Comparison of ENCODE assay signal across 8 mouse cellular contexts in the genomic region with DNA sequence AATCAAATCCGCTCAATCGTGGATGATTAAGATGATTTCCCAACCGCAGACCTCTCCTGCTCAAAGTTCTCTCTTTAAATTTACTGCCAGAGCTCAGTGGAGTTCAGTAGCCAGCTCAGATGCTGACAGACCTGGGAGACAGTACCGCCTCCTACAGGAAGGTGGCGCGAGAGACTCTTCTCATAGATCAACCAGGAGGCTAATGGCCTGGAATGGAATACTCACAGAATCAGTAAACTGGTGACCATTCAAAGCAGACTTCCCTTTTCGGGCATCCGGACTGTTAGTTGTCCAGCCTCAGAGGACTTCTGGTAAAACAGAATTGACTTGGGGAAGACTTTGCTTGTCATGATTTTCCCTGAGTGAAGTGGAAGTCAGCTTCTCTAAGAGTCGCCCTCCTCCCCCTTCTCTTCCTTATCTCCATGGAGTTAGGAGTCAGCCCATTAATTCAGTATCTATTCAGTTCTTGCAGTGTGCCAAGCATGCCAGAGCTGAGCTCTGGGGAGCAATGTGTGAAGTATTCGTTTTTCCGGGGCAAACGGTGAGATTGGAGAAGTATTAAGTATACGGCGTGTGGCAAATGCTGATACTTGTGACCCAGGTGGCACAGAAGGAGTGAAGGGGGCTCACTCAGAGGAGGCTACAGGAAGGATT.
A peak's percentile ranks its signal among the peaks of the same experiment; 100 is the strongest.
DNase-seq lines count a peak whose midpoint lies in the region; ATAC-seq and TF ChIP-seq lines count a peak whose summit lies in the region.

No protein-coding gene starts in this region.

- no peaks in the 10 kb centered on the region for H3K9me3 ChIP-seq in heart, embryonic 11.5 days (replicated peaks; ENCODE audit: control insufficient read depth, low read length)
- H3K9me3 ChIP-seq in kidney, embryonic 15.5 days (replicated peaks): no peaks in the 10 kb centered on the region
- no peaks in the 10 kb centered on the region for H3K9me3 ChIP-seq in neural tube, embryonic 13.5 days

- TF ChIP-seq POLR2A in liver, adult 2 months (IDR thresholded peaks at IDR 0.05; ENCODE audit: extremely low read depth, insufficient read depth, low read length): no peak
- no peak for TF ChIP-seq POLR2A in testis, adult 2 months (IDR thresholded peaks at IDR 0.05; ENCODE audit: control insufficient read depth, low read depth, low read length)

- H3K27ac ChIP-seq in heart, embryonic 11.5 days (ENCODE audit: low read depth, low read length): no peak overlapping the region
- H3K27ac ChIP-seq in kidney, embryonic 15.5 days: no peak overlapping the region
- no peak overlapping the region for H3K27ac ChIP-seq in liver, adult 2 months (replicated peaks; ENCODE audit: insufficient read depth, low read depth, low read length)
- H3K27ac ChIP-seq in neural tube, embryonic 13.5 days (replicated peaks): no peak overlapping the region
- no peak overlapping the region for H3K27ac ChIP-seq in testis, adult 2 months (ENCODE audit: control insufficient read depth, insufficient read depth, low read depth, low read length)

- H3K4me1 ChIP-seq in heart, embryonic 11.5 days (ENCODE audit: control insufficient read depth, insufficient read depth, low read length): no peaks in the 10 kb centered on the region
- H3K4me1 ChIP-seq in kidney, embryonic 15.5 days: peaks cover 8% of the 10 kb centered on the region; the same call in 1 of the 2 replicates
- no peaks in the 10 kb centered on the region for H3K4me1 ChIP-seq in liver, adult 2 months (ENCODE audit: control insufficient read depth, insufficient read depth, low read length)
- 0 out of 2 replicates have a peak, but pooled peaks cover 5% of the 10 kb centered on the region for H3K4me1 ChIP-seq in neural tube, embryonic 13.5 days (replicated peaks)
- H3K4me1 ChIP-seq in testis, adult 2 months (ENCODE audit: control insufficient read depth, insufficient read depth, low read length): peaks cover 5% of the 10 kb centered on the region; the same call in 1 of the 2 replicates

- no peaks in the 10 kb centered on the region for H3K36me3 ChIP-seq in heart, embryonic 11.5 days (ENCODE audit: control insufficient read depth, insufficient read depth, low read length)
- H3K36me3 ChIP-seq in kidney, embryonic 15.5 days: no peaks in the 10 kb centered on the region
- H3K36me3 ChIP-seq in liver, adult 2 months (ENCODE audit: control insufficient read depth, insufficient read depth, low read length): no peaks in the 10 kb centered on the region
- H3K36me3 ChIP-seq in neural tube, embryonic 13.5 days: no peaks in the 10 kb centered on the region
- H3K36me3 ChIP-seq in testis, adult 2 months (ENCODE audit: control insufficient read depth, insufficient read depth, low read length): no peaks in the 10 kb centered on the region

- H3K27me3 ChIP-seq in heart, embryonic 11.5 days (ENCODE audit: control insufficient read depth, insufficient read depth, low read length): no peaks in the 10 kb centered on the region
- no peaks in the 10 kb centered on the region for H3K27me3 ChIP-seq in kidney, embryonic 15.5 days
- H3K27me3 ChIP-seq in liver, adult 2 months (ENCODE audit: control insufficient read depth, insufficient read depth, low read length): no peaks in the 10 kb centered on the region; the same call in 1 of the 2 replicates
- no peaks in the 10 kb centered on the region for H3K27me3 ChIP-seq in neural tube, embryonic 13.5 days
- H3K27me3 ChIP-seq in testis, adult 2 months (ENCODE audit: control insufficient read depth, insufficient read depth, low read length): no peaks in the 10 kb centered on the region

- no peak overlapping the region for H3K4me2 ChIP-seq in heart, embryonic 11.5 days
- no peak overlapping the region for H3K4me2 ChIP-seq in kidney, embryonic 15.5 days
- 0 out of 2 replicates have a peak overlapping the region, but pooled peaks have one; percentile 7 for H3K4me2 ChIP-seq in neural tube, embryonic 13.5 days

- DNase-seq in heart, adult 11 months: peak; percentile 94
- DNase-seq in embryo, embryonic 11 days: peak; percentile 86
- peak; percentile 75 for DNase-seq in gonadal fat pad, adult 2 months (ENCODE audit: low read depth)
- DNase-seq in liver, adult 2 months (ENCODE audit: extremely low read depth, low read depth, low spot score): peak; percentile 59

- WGBS in heart, embryonic 11.5 days (ENCODE audit: insufficient replicate concordance): 36% methylated on average over 14 of the region's 14 CpGs
- 42% methylated on average over 14 of the region's 14 CpGs for WGBS in kidney, embryonic 15.5 days
- WGBS in liver, adult 2 months: 42% methylated on average over 14 of the region's 14 CpGs
- 39% methylated on average over 14 of the region's 14 CpGs for WGBS in neural tube, embryonic 13.5 days

- ATAC-seq in heart, embryonic 11.5 days (replicated peaks; ENCODE audit: insufficient number of reproducible peaks, low FRiP score, low TSS enrichment): no peak
- ATAC-seq in kidney, embryonic 15.5 days (replicated peaks; ENCODE audit: low FRiP score): peak; percentile 54; the same call in 1 of the 2 replicates
- ATAC-seq in neural tube, embryonic 13.5 days (ENCODE audit: low read depth): peak; percentile 77

- H3K4me3 ChIP-seq in heart, embryonic 11.5 days (ENCODE audit: low read depth, low read length): no peak overlapping the region
- H3K4me3 ChIP-seq in kidney, embryonic 15.5 days (replicated peaks): no peak overlapping the region
- no peak overlapping the region for H3K4me3 ChIP-seq in liver, adult 2 months (ENCODE audit: insufficient read depth, low read depth, low read length)
- no peak overlapping the region for H3K4me3 ChIP-seq in neural tube, embryonic 13.5 days
- no peak overlapping the region for H3K4me3 ChIP-seq in testis, adult 2 months (ENCODE audit: control insufficient read depth, low read depth, low read length)

- H3K9ac ChIP-seq in heart, embryonic 11.5 days (ENCODE audit: low read depth, low read length): no peak overlapping the region
- H3K9ac ChIP-seq in kidney, embryonic 15.5 days: no peak overlapping the region
- H3K9ac ChIP-seq in liver, adult 2 months (ENCODE audit: low read depth, low read length): no peak overlapping the region
- H3K9ac ChIP-seq in neural tube, embryonic 13.5 days: no peak overlapping the region

- peak; percentile 84 for TF ChIP-seq CTCF in liver, adult 2 months (IDR thresholded peaks at IDR 0.05; ENCODE audit: low read depth, low read length)
- peak; percentile 75; the same call in 1 of the 2 replicates for TF ChIP-seq CTCF in testis, adult 2 months (IDR thresholded peaks at IDR 0.05; ENCODE audit: control insufficient read depth, insufficient read depth, insufficient replicate concordance, low read depth, low read length)

- H3K79me2 ChIP-seq in liver, adult 2 months (ENCODE audit: control insufficient read depth, insufficient read depth, low read length): no peaks in the 10 kb centered on the region
